Mouse (Mus musculus): Measurements from ENCODE around the gene St5.

The St5 gene

GRCm38 (mm10) chr7:109566841-109567768 lies 136.3 kb downstream of the St5 start:
- DNase-seq (ENCODE audit: low spot score in 2 of 2): no peak

- no peak for DNase-seq (ENCODE audit: low spot score in 2 of 2)
Measured at GRCm38 (mm10) chr7:109566327-109566726, 137.1 kb downstream of the St5 start.

- no peak for DNase-seq (ENCODE audit: low spot score in 2 of 2)
Measured at GRCm38 (mm10) chr7:109563775-109564362, 139.5 kb downstream of the St5 start.

- no peak for DNase-seq (ENCODE audit: low spot score in 2 of 2)
Measured at GRCm38 (mm10) chr7:109562676-109563075, 140.7 kb downstream of the St5 start.

GRCm38 (mm10) chr7:109562154-109562599 lies 141.2 kb downstream of the St5 start:
- no peak for DNase-seq (ENCODE audit: low spot score in 2 of 2)

- peak; percentile 43 to 79 for DNase-seq (ENCODE audit: low spot score in 2 of 2)
Measured at GRCm38 (mm10) chr7:109561466-109562153, 141.8 kb downstream of the St5 start.

GRCm38 (mm10) chr7:109559536-109559935 lies 143.9 kb downstream of the St5 start:
- DNase-seq (ENCODE audit: low spot score in 2 of 2): peak; percentile 51 to 55

- DNase-seq (ENCODE audit: low spot score in 2 of 2): no peak
Measured at GRCm38 (mm10) chr7:109546726-109547125, 156.7 kb downstream of the St5 start.

GRCm38 (mm10) chr7:109546186-109546585 lies 157.2 kb downstream of the St5 start:
- no peak for DNase-seq (ENCODE audit: low spot score in 2 of 2)

GRCm38 (mm10) chr7:109545255-109545993 lies 158.0 kb downstream of the St5 start:
- peak in 1 of 2 experiments; percentile 43 for DNase-seq (ENCODE audit: low spot score in 2 of 2)

GRCm38 (mm10) chr7:109544792-109545191 lies 158.6 kb downstream of the St5 start:
- DNase-seq (ENCODE audit: low spot score in 2 of 2): no peak

GRCm38 (mm10) chr7:109542364-109542628 lies 161.1 kb downstream of the St5 start:
- DNase-seq (ENCODE audit: low spot score in 2 of 2): no peak

- no peak for DNase-seq (ENCODE audit: low spot score in 2 of 2)
Measured at GRCm38 (mm10) chr7:109541609-109542363, 161.6 kb downstream of the St5 start.

GRCm38 (mm10) chr7:109540902-109541301 lies 162.5 kb downstream of the St5 start:
- no peak for DNase-seq (ENCODE audit: low spot score in 2 of 2)

- DNase-seq (ENCODE audit: low spot score in 2 of 2): peak in 1 of 2 experiments; percentile 68
Measured at GRCm38 (mm10) chr7:109536451-109536946, 166.9 kb downstream of the St5 start.

- no peak for DNase-seq (ENCODE audit: low spot score in 2 of 2)
Measured at GRCm38 (mm10) chr7:109534921-109535320, 168.5 kb downstream of the St5 start.

- no peak for DNase-seq (ENCODE audit: low spot score in 2 of 2)
Measured at GRCm38 (mm10) chr7:109533888-109534287, 169.5 kb downstream of the St5 start.

- no peak for DNase-seq (ENCODE audit: low spot score in 2 of 2)
Measured at GRCm38 (mm10) chr7:109533129-109533528, 170.3 kb downstream of the St5 start.

- no peak for DNase-seq (ENCODE audit: low spot score in 2 of 2)
Measured at GRCm38 (mm10) chr7:109532691-109533090, 170.7 kb downstream of the St5 start.

- DNase-seq (ENCODE audit: low spot score in 2 of 2): no peak
Measured at GRCm38 (mm10) chr7:109531501-109531900, 171.9 kb downstream of the St5 start.

- DNase-seq (ENCODE audit: low spot score in 2 of 2): no peak
Measured at GRCm38 (mm10) chr7:109529741-109530140, 173.7 kb downstream of the St5 start.
